Mouse (Mus musculus) liver, embryonic 15.5 days (tissue): ENCODE results near the gene Mrpl4. TPM values are rescaled to one million over a fixed set of nuclear protein-coding genes. Genes with fewer than 3 reads are reported as not detected.

Experiments
- ATAC-seq: fragments of 200-750 bp; cut with Nextera tagmentation; 2 replicates; pipeline ENCODE4 v1.8.0; 2017; ENCODE audit warnings: moderate number of reproducible peaks, mild to moderate bottlenecking, moderate library complexity; ENCODE audit not compliant: insufficient read depth
- H3K27ac ChIP-seq: fragments of 300-500 bp; sonication (generic); replicated peaks from 2 replicates; pipeline ENCODE4 v1.5.1; 2015; ENCODE audit warnings: mild to moderate bottlenecking, inconsistent platforms
- H3K27me3 ChIP-seq: fragments of 300-500 bp; sonication (generic); 2 replicates; pipeline ENCODE4 v1.6.1; 2015; ENCODE audit warnings: mild to moderate bottlenecking, inconsistent platforms
- H3K36me3 ChIP-seq: fragments of 300-500 bp; sonication (generic); replicated peaks from 2 replicates; pipeline ENCODE4 v1.6.1; 2015; ENCODE audit warnings: moderate library complexity, mild to moderate bottlenecking, inconsistent platforms
- H3K4me1 ChIP-seq: fragments of 300-500 bp; sonication (generic); replicated peaks from 2 replicates; pipeline ENCODE4 v1.6.1; 2015; ENCODE audit warnings: inconsistent platforms
- H3K4me2 ChIP-seq: fragments of 300-500 bp; sonication (generic); 2 replicates; pipeline ENCODE4 v1.6.1; 2015; ENCODE audit warnings: moderate library complexity, mild to moderate bottlenecking, inconsistent platforms
- H3K4me3 ChIP-seq: fragments of 300-500 bp; sonication (generic); replicated peaks from 2 replicates; pipeline ENCODE4 v1.5.1; 2015; ENCODE audit warnings: mild to moderate bottlenecking, inconsistent platforms
- H3K9ac ChIP-seq: fragments of 300-500 bp; sonication (generic); 2 replicates; pipeline ENCODE4 v1.6.1; 2015; ENCODE audit warnings: moderate library complexity, mild to moderate bottlenecking, inconsistent platforms
- H3K9me3 ChIP-seq: fragments of 300-500 bp; sonication (generic); replicated peaks from 2 replicates; pipeline ENCODE4 v1.6.1; 2016; ENCODE audit warnings: inconsistent platforms
- WGBS: fragments of 180-500 bp; shearing (Covaris S2); methylation state at CpG from one replicate; pipeline ENCODE4 v1.1.7; 2015; ENCODE audit warnings: mixed read lengths; ENCODE audit not compliant: insufficient replicate concordance; 5-methylcytosine and 5-hydroxymethylcytosine counted together
- polyA plus RNA-seq: library from polyadenylated mRNA; unstranded; fragments of >200 nt; fragmentation: Nextera tagmentation; extraction: Ambion mirVana; gene quantifications from 2 replicates; pipeline ENCODE4 v1.2.1, GENCODE M21; 2015

Mrpl4 gene
- polyA plus RNA-seq: 62.1 and 66.9 TPM in 2 replicates

GRCm38 (mm10) chr9:21002627-21003551, at the start of gene Mrpl4:
Gene Mrpl4 (plus strand): TSS chr9:21002738.
- Histone ChIP-seq H3K36me3 (peaks cover 26% of the 10 kb centered on the region), H3K27me3 (no peaks in the 10 kb centered on the region), H3K9me3 (no peaks in the 10 kb centered on the region), H3K4me2 (peak within 1 kb of the TSS; percentile 91), H3K4me3 (peak within 1 kb of the TSS; percentile 84), H3K9ac (peak within 1 kb of the TSS; percentile 68), H3K27ac (peak within 1 kb of the TSS; percentile 90), H3K4me1 (peaks cover 43% of the 10 kb centered on the region)
- peak; percentile 76 for ATAC-seq
- under 1% methylated on average over 72 of the region's 72 CpGs for WGBS

GRCm38 (mm10) chr9:20956989-20957388, 45.5 kb upstream of the Mrpl4 start:
- WGBS: 55% methylated on average over 3 of the region's 3 CpGs
- Histone ChIP-seq H3K4me1 (peaks cover 8% of the 10 kb centered on the region), H3K27me3 (no peaks in the 10 kb centered on the region), H3K27ac (no peak overlapping the region), H3K36me3 (no peaks in the 10 kb centered on the region), H3K4me3 (no peak overlapping the region), H3K4me2 (no peak overlapping the region), H3K9me3 (no peaks in the 10 kb centered on the region), H3K9ac (no peak overlapping the region)
- no peak for ATAC-seq

- no peak within 1 kb of the TSS for H3K27ac ChIP-seq
- no peaks in the 10 kb centered on the region for H3K36me3 ChIP-seq
- no peak within 1 kb of the TSS for H3K4me3 ChIP-seq
- no peak for ATAC-seq
- H3K4me1 ChIP-seq: 0 out of 2 replicates have a peak, but pooled peaks cover 4% of the 10 kb centered on the region
- 79% methylated on average over 2 of the region's 2 CpGs for WGBS
- H3K27me3 ChIP-seq: no peaks in the 10 kb centered on the region
- no peak within 1 kb of the TSS for H3K9ac ChIP-seq
- no peaks in the 10 kb centered on the region for H3K9me3 ChIP-seq
- no peak within 1 kb of the TSS for H3K4me2 ChIP-seq
Measured at GRCm38 (mm10) chr9:20959430-20959938, 43.1 kb upstream of the Mrpl4 start, which contains the start of gene Dnmt1. Gene Dnmt1 (minus strand): TSS chr9:20959888.

- Histone ChIP-seq H3K4me3 (no peak overlapping the region), H3K27ac (no peak overlapping the region), H3K9me3 (no peaks in the 10 kb centered on the region), H3K27me3 (no peaks in the 10 kb centered on the region), H3K36me3 (0 out of 2 replicates have a peak, but pooled peaks cover 2% of the 10 kb centered on the region), H3K4me2 (no peak overlapping the region), H3K4me1 (peaks cover 22% of the 10 kb centered on the region), H3K9ac (no peak overlapping the region)
- ATAC-seq: no peak
- 29% methylated on average over 9 of the region's 9 CpGs for WGBS
Measured at GRCm38 (mm10) chr9:20961557-20961956, 41.0 kb upstream of the Mrpl4 start.

- no peak overlapping the region for H3K4me2 ChIP-seq
- no peak overlapping the region for H3K9ac ChIP-seq
- no peak overlapping the region for H3K4me3 ChIP-seq
- 59% methylated on average over 4 of the region's 4 CpGs for WGBS
- no peaks in the 10 kb centered on the region for H3K9me3 ChIP-seq
- peaks cover 34% of the 10 kb centered on the region for H3K4me1 ChIP-seq
- ATAC-seq: no peak
- H3K27me3 ChIP-seq: no peaks in the 10 kb centered on the region
- peaks cover 20% of the 10 kb centered on the region for H3K36me3 ChIP-seq
- H3K27ac ChIP-seq: 0 out of 2 replicates have a peak overlapping the region, but pooled peaks have one; percentile 19
Measured at GRCm38 (mm10) chr9:20965606-20966005, 36.9 kb upstream of the Mrpl4 start.

- Histone ChIP-seq H3K27me3 (no peaks in the 10 kb centered on the region), H3K9ac (no peak overlapping the region), H3K27ac (0 out of 2 replicates have a peak overlapping the region, but pooled peaks have one; percentile 19), H3K36me3 (peaks cover 20% of the 10 kb centered on the region), H3K9me3 (no peaks in the 10 kb centered on the region), H3K4me1 (peaks cover 34% of the 10 kb centered on the region), H3K4me2 (no peak overlapping the region), H3K4me3 (no peak overlapping the region)
- ATAC-seq: no peak
- 54% methylated on average over 3 of the region's 3 CpGs for WGBS
Measured at GRCm38 (mm10) chr9:20966008-20966407, 36.5 kb upstream of the Mrpl4 start.

- no peak overlapping the region for H3K4me3 ChIP-seq
- 36% methylated on average over 5 of the region's 5 CpGs for WGBS
- ATAC-seq: no peak
- H3K27ac ChIP-seq: no peak overlapping the region
- H3K9ac ChIP-seq: no peak overlapping the region
- peaks cover 34% of the 10 kb centered on the region for H3K4me1 ChIP-seq
- H3K27me3 ChIP-seq: no peaks in the 10 kb centered on the region
- H3K36me3 ChIP-seq: peaks cover 20% of the 10 kb centered on the region
- H3K4me2 ChIP-seq: no peak overlapping the region
- H3K9me3 ChIP-seq: no peaks in the 10 kb centered on the region
Measured at GRCm38 (mm10) chr9:20966747-20967146, 35.8 kb upstream of the Mrpl4 start.

- Histone ChIP-seq H3K27me3 (peaks cover 18% of the 10 kb centered on the region), H3K27ac (no peak overlapping the region), H3K4me1 (peaks cover 49% of the 10 kb centered on the region), H3K9ac (no peak overlapping the region), H3K4me2 (no peak overlapping the region), H3K9me3 (no peaks in the 10 kb centered on the region), H3K4me3 (no peak overlapping the region), H3K36me3 (peaks cover 17% of the 10 kb centered on the region)
- 70% methylated on average over 7 of the region's 7 CpGs for WGBS
- no peak for ATAC-seq
Measured at GRCm38 (mm10) chr9:20971751-20972140, 30.8 kb upstream of the Mrpl4 start.

GRCm38 (mm10) chr9:20972141-20972992, 30.2 kb upstream of the Mrpl4 start:
- WGBS: 68% methylated on average over 28 of the region's 28 CpGs
- Histone ChIP-seq H3K9me3 (no peaks in the 10 kb centered on the region), H3K4me2 (no peak overlapping the region), H3K27me3 (peaks cover 18% of the 10 kb centered on the region), H3K36me3 (peaks cover 12% of the 10 kb centered on the region), H3K4me1 (peaks cover 51% of the 10 kb centered on the region), H3K27ac (no peak overlapping the region), H3K4me3 (no peak overlapping the region), H3K9ac (no peak overlapping the region)
- ATAC-seq: no peak

GRCm38 (mm10) chr9:20973001-20973681, 29.4 kb upstream of the Mrpl4 start:
- H3K4me3 ChIP-seq: no peak overlapping the region
- H3K4me2 ChIP-seq: peak overlapping the region; percentile 10; the same call in 1 of the 2 replicates
- H3K36me3 ChIP-seq: peaks cover 4% of the 10 kb centered on the region
- WGBS: 69% methylated on average over 4 of the region's 4 CpGs
- H3K9me3 ChIP-seq: no peaks in the 10 kb centered on the region
- H3K27ac ChIP-seq: no peak overlapping the region; the same call in 1 of the 2 replicates
- no peak for ATAC-seq
- no peak overlapping the region for H3K9ac ChIP-seq
- H3K27me3 ChIP-seq: peaks cover 18% of the 10 kb centered on the region
- H3K4me1 ChIP-seq: peaks cover 58% of the 10 kb centered on the region
